Mouse (Mus musculus) CD8-positive naive resting alpha-beta T cell, adult 57 days (primary cell): Measurements from ENCODE around the gene Vmn1r152. TPM values are rescaled to one million over a fixed set of nuclear protein-coding genes. Genes with fewer than 3 reads are reported as not detected.

Experiments used
- total RNA-seq: library from RNA; stranded (reverse); gene quantifications from one replicate; pipeline ENCODE4 v1.2.4, GENCODE M21; 2023

The Vmn1r152 gene
- total RNA-seq, result not detected

DNA sequence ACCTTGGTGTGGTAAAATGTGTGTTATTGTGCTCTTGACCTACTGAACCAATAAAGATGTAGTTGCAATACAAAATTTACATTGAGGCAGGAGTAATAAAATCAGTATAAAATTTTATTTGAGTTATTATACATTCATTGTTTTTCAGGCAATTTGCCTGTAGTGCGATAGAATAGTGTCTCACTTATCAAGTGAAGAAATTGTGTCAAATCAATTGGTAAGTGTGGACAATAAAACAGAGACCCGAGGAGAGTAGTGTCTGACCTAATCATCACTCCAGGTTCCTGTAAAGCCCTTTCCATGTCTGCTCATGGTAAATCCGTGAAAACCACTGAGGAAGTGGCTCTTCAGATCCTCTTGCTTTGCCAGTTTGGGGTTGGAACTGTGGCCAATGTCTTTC, at the start of gene Vmn1r152:
Gene Vmn1r152, plus strand, starts transcription at position 301 of the 400 bp plus-strand sequence.

DNA sequence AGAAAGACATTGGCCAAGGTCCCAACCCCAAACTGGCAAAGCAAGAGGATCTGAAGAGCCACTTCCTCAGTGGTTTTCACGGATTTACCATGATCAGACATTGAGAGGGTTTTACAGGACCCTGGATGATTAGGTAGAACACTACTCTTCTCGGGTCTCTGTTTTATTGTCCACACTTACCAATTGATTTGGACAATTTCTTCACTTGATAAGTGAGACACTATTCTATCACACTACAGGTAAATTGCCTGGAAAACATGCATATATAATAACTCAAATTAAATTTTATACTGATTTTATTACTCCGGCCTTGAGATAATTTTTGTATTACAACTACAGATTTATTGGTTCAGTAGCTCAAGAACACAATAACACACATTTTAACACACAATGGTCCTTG, 23.2 kb upstream of the Vmn1r152 start, which contains the start of gene Vmn1r151:
Gene Vmn1r151, minus strand, starts transcription at position 101 of the 400 bp plus-strand sequence.

DNA sequence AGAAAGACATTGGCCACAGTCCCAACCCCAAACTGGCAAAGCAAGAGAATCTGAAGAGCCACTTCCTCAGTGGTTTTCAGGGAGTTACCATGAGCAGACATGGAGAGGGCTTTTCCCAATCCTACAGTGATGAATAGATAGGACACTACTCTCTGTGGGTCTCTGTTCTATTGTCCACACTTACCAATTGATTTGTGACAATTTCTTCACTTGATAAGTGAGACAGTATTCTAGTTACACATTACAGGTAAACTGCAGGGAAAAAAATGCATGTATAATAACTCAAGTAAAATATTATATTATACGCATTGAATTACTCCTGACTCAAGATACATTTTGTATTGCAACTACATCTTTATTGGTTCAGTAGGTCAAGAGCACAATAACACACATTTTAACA, 12.0 kb downstream of the Vmn1r152 start, which contains the start of gene Gm8677:
Gene Gm8677, minus strand, starts transcription at position 101 of the 400 bp plus-strand sequence.

DNA sequence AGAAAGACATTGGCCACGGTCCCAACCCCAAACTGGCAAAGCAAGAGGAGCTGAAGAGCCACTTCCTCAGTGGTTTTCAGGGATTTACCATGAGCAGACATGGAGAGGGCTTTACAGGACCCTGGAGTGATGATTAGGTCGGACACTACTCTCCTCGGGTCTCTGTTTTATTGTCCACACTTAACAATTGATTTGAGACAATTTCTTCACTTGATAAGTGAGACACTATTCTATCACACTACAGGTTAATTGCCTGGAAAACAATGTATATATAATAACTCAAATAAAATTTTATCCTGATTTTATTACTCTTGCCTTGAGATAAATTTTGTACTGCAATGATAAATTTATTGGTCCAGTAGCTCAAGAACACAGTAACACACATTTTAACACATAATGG, 42.5 kb downstream of the Vmn1r152 start, which contains the start of gene Gm4201:
Gene Gm4201, minus strand, starts transcription at position 101 of the 400 bp plus-strand sequence.

Other genes with a start within 250 kb of the Vmn1r152 start
- gene Gm4187, start 193.2 kb upstream of the Vmn1r152 start, total RNA-seq, result not detected
- not detected for gene Gm8660, start 151.9 kb upstream of the Vmn1r152 start, total RNA-seq
- not detected for gene Vmn1r148, start 109.4 kb upstream of the Vmn1r152 start, total RNA-seq
- gene Vmn1r149, start 84.7 kb upstream of the Vmn1r152 start, total RNA-seq, result not detected
- not detected for gene Gm10665, start 58.9 kb upstream of the Vmn1r152 start, total RNA-seq
- gene Vmn1r151, start 23.3 kb upstream of the Vmn1r152 start, total RNA-seq, result not detected
- gene Gm8677, start 11.9 kb downstream of the Vmn1r152 start, total RNA-seq, result not detected
- not detected for gene Gm4201, start 42.4 kb downstream of the Vmn1r152 start, total RNA-seq
- not detected for gene Gm4565, start 65.2 kb downstream of the Vmn1r152 start, total RNA-seq
- not detected for gene Vmn1r155, start 135.1 kb downstream of the Vmn1r152 start, total RNA-seq
- gene Gm8693, start 169.3 kb downstream of the Vmn1r152 start, total RNA-seq, result not detected
- gene Gm4567, start 196.7 kb downstream of the Vmn1r152 start, total RNA-seq, result not detected
- gene Vmn1r157, start 238.7 kb downstream of the Vmn1r152 start, total RNA-seq, result not detected